Comparison of ENCODE assay signal across 20 mouse cellular contexts in genomic region chr7:112530924-112531323, GRCm38 (mm10).
"Had no signal": no experiment of that assay in that cellular context is flagged by ENCODE, and none has a peak within 500 bp of the region (broad histone marks: within the 10 kb centered on the region; RNA-seq: fewer than 3 reads in every experiment).

No protein-coding gene starts in this region.

- H3K27me3 ChIP-seq: hindbrain, embryonic 15.5 days; midbrain, embryonic 13.5 days; neural tube, embryonic 13.5 days; stomach, embryonic 15.5 days had no signal

- H3K4me2 ChIP-seq: hindbrain, embryonic 15.5 days; lung, embryonic 14.5 days; midbrain, embryonic 13.5 days; neural tube, embryonic 13.5 days; stomach, embryonic 15.5 days had no signal

- ATAC-seq: intestine, postnatal 0 days; midbrain, embryonic 13.5 days; midbrain, embryonic 16.5 days had no signal

- H3K9ac ChIP-seq: hindbrain, embryonic 15.5 days; liver, embryonic 14.5 days; lung, embryonic 14.5 days; midbrain, embryonic 13.5 days; neural tube, embryonic 13.5 days; stomach, embryonic 15.5 days had no signal

- DNase-seq: kidney, adult 8-10 months; kidney, postnatal 14 days; kidney, postnatal 4 days; left cerebral cortex, postnatal 4 days; lung, embryonic 14.5 days; lung, postnatal 10 days; retina, postnatal 1 day; right cerebral cortex, postnatal 25 days; spleen, adult 18-20 months; thymus, adult 18-20 months; thymus, postnatal 4 days had no signal

- H3K27ac ChIP-seq: hindbrain, embryonic 15.5 days; liver, embryonic 14.5 days; macrophage; midbrain, embryonic 13.5 days; neural tube, embryonic 13.5 days; stomach, embryonic 15.5 days had no signal

- H3K36me3 ChIP-seq: hindbrain, embryonic 15.5 days; midbrain, embryonic 13.5 days; neural tube, embryonic 13.5 days; stomach, embryonic 15.5 days had no signal

- H3K4me3 ChIP-seq: hindbrain, embryonic 15.5 days; midbrain, embryonic 13.5 days; myocyte; neural tube, embryonic 13.5 days; stomach, embryonic 15.5 days had no signal

- H3K9me3 ChIP-seq: hindbrain, embryonic 15.5 days; midbrain, embryonic 13.5 days; neural tube, embryonic 13.5 days; stomach, embryonic 15.5 days had no signal
